Mouse (Mus musculus): Measurements from ENCODE around the gene Palld. TPM values are rescaled to one million over a fixed set of nuclear protein-coding genes. Genes with fewer than 3 reads are reported as not detected.

Gene Palld
- polyA plus RNA-seq, 1 experiment from 2014 or later, result 62.2 TPM

DNA sequence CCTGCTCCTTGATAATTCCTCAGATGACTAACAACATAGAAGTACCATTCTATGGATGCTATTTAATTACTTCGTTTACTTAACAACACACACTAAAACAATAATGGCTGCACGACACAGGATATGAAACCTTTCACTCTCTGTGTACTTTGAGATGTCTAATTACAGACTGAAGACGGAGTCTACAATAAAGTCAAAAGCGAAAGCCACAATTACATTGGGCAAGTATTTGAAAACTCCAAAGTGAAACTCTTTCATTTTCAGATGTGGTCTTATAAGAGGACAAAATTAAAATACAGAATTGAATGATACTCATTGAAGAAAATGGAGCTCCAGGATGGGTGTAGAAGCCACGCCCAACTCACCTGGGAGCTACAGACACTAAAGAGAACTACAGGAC is 321.2 kb downstream of the Palld start:
- Histone ChIP-seq H3K36me3 (replicated peaks) (peaks cover 36% of the 10 kb centered on the region), H3K4me3 (no peak overlapping the region)
- WGBS, result 84% methylated on average over 5 of the region's 5 CpGs

DNA sequence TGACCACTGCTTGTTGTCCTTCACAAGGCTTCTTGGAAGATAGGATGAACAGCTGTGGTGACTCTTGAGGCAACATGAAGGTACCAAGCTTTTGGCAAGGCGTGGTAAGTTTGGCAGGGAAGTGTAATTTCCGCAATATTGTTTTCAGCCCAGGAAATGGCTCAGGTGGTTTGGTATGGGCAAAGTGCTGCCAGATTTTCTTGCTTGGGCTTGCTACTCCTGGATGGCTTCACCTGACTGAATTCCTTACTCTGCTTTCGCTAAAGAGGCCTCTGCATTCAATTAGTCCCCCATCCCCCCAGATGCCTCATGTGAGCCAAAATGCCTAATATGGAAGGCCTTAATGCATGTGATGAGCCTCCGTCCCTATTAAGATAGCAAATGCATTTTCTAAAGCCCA is 322.7 kb downstream of the Palld start:
- DNase-seq (ENCODE audit: low spot score), result no peak
- Histone ChIP-seq H3K36me3 (replicated peaks) (peaks cover 31% of the 10 kb centered on the region), H3K4me1 (peaks cover 26% of the 10 kb centered on the region), H3K27ac (replicated peaks) (no peak overlapping the region), H3K27me3 (replicated peaks; ENCODE audit: low read depth, poor library complexity, severe bottlenecking) (no peaks in the 10 kb centered on the region), H3K9me3 (no peaks in the 10 kb centered on the region), H3K4me3 (no peak overlapping the region)
- 69% methylated on average over 4 of the region's 4 CpGs for WGBS

More for the DNA sequence above, 321.2 kb downstream of the Palld start:
- H3K27me3 ChIP-seq (replicated peaks; ENCODE audit: low read depth, poor library complexity, severe bottlenecking), result no peaks in the 10 kb centered on the region
- no peak overlapping the region for H3K27ac ChIP-seq (replicated peaks)
- H3K9me3 ChIP-seq, result no peaks in the 10 kb centered on the region
- DNase-seq (ENCODE audit: low spot score), result no peak
- peaks cover 21% of the 10 kb centered on the region for H3K4me1 ChIP-seq

DNA sequence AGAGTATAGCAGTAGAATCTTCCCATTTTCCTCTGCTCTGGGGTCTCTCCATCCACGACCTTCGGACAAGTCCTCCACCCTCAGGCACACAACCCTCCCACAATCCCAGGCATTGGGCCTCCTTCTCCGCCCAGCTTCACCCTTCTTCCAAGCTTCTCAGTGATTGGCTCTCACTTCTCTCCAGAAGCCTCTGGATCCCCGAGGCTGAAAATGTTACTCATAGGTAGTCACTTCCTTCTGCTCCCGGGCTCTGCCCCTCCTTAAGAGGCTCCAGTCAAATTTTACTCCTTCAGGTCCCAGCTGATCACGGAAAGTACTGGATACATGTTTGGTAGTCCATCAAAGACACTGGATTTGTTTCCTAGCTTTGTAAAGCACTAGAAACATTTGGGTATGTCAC is 323.7 kb downstream of the Palld start:
- WGBS, result 82% methylated on average over 6 of the region's 6 CpGs
- Histone ChIP-seq H3K27ac (replicated peaks) (no peak overlapping the region), H3K4me1 (peaks cover 34% of the 10 kb centered on the region), H3K36me3 (replicated peaks) (peaks cover 26% of the 10 kb centered on the region), H3K9me3 (no peaks in the 10 kb centered on the region), H3K4me3 (no peak overlapping the region), H3K27me3 (replicated peaks; ENCODE audit: low read depth, poor library complexity, severe bottlenecking) (no peaks in the 10 kb centered on the region)
- no peak for DNase-seq (ENCODE audit: low spot score)

DNA sequence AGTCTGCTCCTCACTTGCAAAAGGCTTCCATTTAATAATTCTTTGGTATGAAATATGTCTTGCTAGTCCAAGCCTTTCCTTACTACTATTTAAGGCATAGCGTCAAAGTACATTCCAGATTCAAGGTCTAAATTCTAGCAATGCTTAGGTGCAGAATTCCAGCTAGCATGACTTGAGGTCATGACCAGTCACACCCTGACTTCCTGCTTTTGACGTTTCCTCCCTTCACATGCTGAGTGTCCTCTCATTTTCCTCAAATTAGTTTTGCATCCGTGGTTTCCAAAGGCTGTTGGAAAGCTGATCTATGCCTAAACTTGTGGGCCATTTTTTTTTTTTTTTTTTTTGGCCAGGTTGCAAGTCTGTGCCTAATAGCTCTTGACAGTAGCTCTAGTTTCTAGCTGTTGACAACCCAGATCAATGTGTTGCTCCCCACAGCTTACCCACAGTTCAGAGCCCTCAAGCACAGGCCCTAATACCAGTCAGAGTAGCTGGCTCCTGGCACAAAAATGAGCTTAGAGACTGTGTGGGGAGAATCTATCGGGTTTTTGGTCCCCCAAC is 327.3 kb downstream of the Palld start:
- peaks cover 30% of the 10 kb centered on the region for H3K4me1 ChIP-seq
- H3K36me3 ChIP-seq (replicated peaks), result peaks cover 17% of the 10 kb centered on the region
- no peak overlapping the region for H3K27ac ChIP-seq (replicated peaks)
- no peaks in the 10 kb centered on the region for H3K9me3 ChIP-seq
- WGBS, result 55% methylated on average over 4 of the region's 4 CpGs
- H3K4me3 ChIP-seq, result no peak overlapping the region
- H3K27me3 ChIP-seq (replicated peaks; ENCODE audit: low read depth, poor library complexity, severe bottlenecking), result no peaks in the 10 kb centered on the region
- DNase-seq (ENCODE audit: low spot score), result no peak

DNA sequence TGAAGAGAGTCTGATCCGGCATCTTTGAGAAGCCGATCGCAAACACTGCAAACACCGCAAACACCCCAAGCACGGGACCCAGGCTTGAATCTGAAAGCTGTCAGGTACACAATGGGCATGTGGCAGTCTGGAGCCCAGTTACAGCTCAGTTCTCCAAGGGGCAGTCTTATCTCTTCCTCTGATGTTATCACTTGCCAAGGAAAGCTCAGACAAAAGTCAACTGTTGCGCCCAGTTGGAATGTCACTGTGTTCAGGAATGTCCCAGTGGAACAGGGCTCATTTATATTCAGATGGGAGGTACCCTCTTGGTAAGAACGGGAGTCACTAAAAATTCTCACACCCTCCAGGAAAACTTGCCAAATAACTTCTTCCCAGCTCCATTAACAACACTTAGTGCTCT is 328.0 kb downstream of the Palld start:
- 82% methylated on average over 7 of the region's 7 CpGs for WGBS

DNA sequence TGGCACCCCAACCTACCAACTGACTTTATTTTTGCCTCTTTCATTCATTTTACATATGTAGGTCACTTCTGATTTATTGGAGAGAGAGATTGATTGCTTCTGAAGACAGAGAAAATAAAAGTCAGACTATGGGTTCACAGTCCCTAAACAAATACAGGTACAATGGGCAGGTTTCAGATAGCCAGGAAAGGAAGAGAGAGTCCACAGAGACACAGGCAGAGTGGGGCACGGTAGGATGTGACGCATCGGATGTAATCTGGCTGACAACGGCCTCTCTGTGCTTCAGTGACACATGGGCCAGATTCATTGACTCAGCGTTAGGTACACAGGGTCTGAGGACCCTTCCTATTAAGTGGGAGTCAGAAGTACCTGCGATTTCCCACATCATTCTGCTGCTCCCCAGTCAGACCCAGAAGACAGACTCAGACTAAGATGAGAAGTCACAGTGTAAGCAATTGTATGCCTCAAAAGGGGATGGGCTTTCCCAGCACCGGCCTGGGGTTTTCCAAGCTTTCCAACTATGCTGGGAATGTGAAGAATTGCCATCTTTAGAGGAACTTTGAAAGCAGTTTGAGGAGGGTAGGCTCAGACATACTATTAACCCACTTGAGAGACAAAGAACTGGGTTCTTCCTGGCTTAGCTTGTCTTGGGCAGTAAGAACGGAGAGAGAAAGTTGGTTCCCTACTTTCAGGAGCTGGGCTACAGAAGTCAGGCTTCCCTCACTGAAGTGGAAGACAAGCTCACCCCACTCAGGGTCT is 329.1 kb downstream of the Palld start:
- Histone ChIP-seq H3K4me3 (no peak overlapping the region), H3K27me3 (replicated peaks; ENCODE audit: low read depth, poor library complexity, severe bottlenecking) (no peaks in the 10 kb centered on the region), H3K4me1 (peaks cover 24% of the 10 kb centered on the region), H3K36me3 (replicated peaks) (peaks cover 12% of the 10 kb centered on the region), H3K9me3 (no peaks in the 10 kb centered on the region), H3K27ac (replicated peaks) (peak overlapping the region; percentile 15; the same call in 1 of the 2 replicates)
- no peak for DNase-seq (ENCODE audit: low spot score)
- WGBS, result 72% methylated on average over 8 of the region's 8 CpGs

More for the DNA sequence above, 328.0 kb downstream of the Palld start:
- DNase-seq (ENCODE audit: low spot score), result no peak
- Histone ChIP-seq H3K27me3 (replicated peaks; ENCODE audit: low read depth, poor library complexity, severe bottlenecking) (no peaks in the 10 kb centered on the region), H3K27ac (replicated peaks) (no peak overlapping the region), H3K36me3 (replicated peaks) (peaks cover 17% of the 10 kb centered on the region), H3K4me1 (peaks cover 24% of the 10 kb centered on the region), H3K9me3 (no peaks in the 10 kb centered on the region), H3K4me3 (no peak overlapping the region)

DNA sequence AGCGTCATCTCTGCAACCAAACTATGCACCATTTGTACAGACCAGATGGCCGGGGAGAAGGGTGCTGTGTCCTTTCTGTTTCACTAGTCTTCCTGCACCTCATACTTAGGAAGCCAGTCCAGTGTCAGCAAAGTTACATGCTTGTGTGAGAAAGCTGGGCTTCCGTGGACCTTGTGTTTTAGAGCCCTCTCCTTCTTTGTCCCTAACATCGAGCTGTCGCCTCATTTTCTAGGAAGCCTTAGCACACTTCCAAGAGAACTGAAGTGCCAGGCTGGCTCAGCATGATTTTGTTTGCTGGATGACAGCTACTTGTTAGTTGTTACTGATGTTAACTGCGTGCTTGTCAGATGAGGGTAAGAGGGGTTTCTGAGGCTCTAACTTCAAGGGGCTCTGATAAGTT is 329.8 kb downstream of the Palld start:
- WGBS, result 88% methylated on average over 6 of the region's 6 CpGs
- no peak for DNase-seq (ENCODE audit: low spot score)

DNA sequence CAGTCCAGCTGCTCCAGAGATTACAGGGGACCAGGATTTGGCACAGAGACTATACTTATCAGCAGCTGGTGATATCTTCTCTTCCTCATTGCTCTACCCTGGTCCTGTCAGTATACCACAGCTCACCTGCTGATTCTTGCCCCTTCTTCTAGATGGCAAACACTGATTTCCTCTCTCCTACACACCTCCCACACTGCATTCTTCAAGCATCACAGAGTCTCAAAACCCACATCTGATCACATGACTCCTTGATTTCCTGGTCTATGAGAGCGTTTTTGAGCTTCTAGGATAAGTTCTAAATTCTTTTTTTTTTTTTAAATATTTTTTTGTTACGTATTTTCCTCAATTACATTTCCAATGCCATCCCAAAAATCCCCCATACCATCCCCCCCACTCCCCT is 331.9 kb downstream of the Palld start:
- H3K9me3 ChIP-seq, result no peaks in the 10 kb centered on the region
- no peak overlapping the region for H3K27ac ChIP-seq (replicated peaks)
- 89% methylated on average over 2 of the region's 2 CpGs for WGBS
- H3K27me3 ChIP-seq (replicated peaks; ENCODE audit: low read depth, poor library complexity, severe bottlenecking), result no peaks in the 10 kb centered on the region
- peaks cover 23% of the 10 kb centered on the region for H3K4me1 ChIP-seq
- no peak for DNase-seq (ENCODE audit: low spot score)
- no peaks in the 10 kb centered on the region; the same call in 1 of the 2 replicates for H3K36me3 ChIP-seq (replicated peaks)
- H3K4me3 ChIP-seq, result no peak overlapping the region

More for the DNA sequence above, 329.8 kb downstream of the Palld start:
- H3K4me1 ChIP-seq, result peaks cover 24% of the 10 kb centered on the region
- no peak overlapping the region for H3K27ac ChIP-seq (replicated peaks)
- peaks cover 6% of the 10 kb centered on the region for H3K36me3 ChIP-seq (replicated peaks)
- no peaks in the 10 kb centered on the region for H3K27me3 ChIP-seq (replicated peaks; ENCODE audit: low read depth, poor library complexity, severe bottlenecking)
- H3K9me3 ChIP-seq, result no peaks in the 10 kb centered on the region
- no peak overlapping the region for H3K4me3 ChIP-seq

DNA sequence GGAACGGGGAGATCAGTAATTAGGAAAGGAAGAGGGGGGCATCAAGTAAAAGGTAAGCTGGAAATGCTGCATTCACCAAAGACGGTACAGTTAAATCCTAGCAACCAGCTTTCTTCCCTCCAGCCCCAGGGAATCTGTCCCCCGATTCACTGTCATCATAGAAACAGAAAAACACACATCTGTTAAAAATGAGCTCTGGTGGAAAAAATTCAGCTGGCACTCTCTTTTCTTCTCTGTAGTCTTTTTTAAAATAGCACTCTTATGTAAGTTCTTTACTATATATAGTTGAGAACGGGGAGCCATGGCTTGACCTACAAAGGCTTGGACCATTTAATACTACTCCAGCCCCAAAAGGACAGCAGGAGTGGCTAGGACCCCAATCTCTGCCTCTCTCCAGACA is 332.8 kb downstream of the Palld start:
- 76% methylated on average over 4 of the region's 4 CpGs for WGBS
- Histone ChIP-seq H3K4me3 (no peak overlapping the region), H3K4me1 (peaks cover 14% of the 10 kb centered on the region), H3K9me3 (no peaks in the 10 kb centered on the region), H3K36me3 (replicated peaks) (no peaks in the 10 kb centered on the region; the same call in 1 of the 2 replicates), H3K27me3 (replicated peaks; ENCODE audit: low read depth, poor library complexity, severe bottlenecking) (no peaks in the 10 kb centered on the region), H3K27ac (replicated peaks) (no peak overlapping the region)
- no peak for DNase-seq (ENCODE audit: low spot score)

DNA sequence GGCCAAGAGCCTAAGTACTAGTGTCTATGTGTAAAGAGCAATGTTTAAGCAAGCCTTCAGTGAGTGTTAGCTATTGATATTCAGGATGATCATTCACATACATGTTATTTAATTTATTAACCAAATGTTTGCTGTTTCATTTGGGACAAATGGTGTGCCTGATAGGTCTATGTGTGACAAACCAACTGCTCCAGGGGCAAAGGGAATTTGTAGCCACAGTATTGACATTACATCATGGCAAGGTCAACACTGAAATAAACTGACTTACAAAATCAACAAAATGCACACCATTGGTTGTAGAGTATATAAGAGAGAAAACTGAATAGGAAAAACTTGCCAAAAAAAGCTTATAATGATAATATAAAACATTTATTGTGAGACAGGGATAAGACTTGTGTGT is 333.3 kb downstream of the Palld start:
- no peaks in the 10 kb centered on the region for H3K27me3 ChIP-seq (replicated peaks; ENCODE audit: low read depth, poor library complexity, severe bottlenecking)
- no peak overlapping the region for H3K27ac ChIP-seq (replicated peaks)
- no peak overlapping the region for H3K4me3 ChIP-seq
- DNase-seq (ENCODE audit: low spot score), result no peak
- H3K36me3 ChIP-seq (replicated peaks), result no peaks in the 10 kb centered on the region; the same call in 1 of the 2 replicates
- H3K4me1 ChIP-seq, result peaks cover 10% of the 10 kb centered on the region
- no peaks in the 10 kb centered on the region for H3K9me3 ChIP-seq

DNA sequence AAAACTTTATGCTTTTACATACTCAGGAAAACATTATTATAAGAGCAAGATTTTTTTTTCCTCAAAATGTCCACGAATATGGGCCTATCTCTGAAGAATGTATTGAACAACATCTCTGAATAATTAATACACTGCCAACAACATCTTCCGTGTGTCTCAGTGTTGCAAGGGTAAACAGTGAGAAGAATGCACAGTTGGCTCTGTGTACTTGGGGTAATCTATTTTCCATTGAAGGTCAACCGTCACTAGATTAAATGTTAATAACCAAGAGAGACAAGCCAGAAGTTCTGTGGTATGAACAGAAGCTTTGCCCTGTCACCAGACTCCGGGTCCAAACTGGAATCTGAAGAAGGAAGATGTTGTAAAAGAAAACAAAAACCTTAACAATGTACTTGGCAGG is 339.1 kb downstream of the Palld start:
- Histone ChIP-seq H3K4me3 (no peak overlapping the region), H3K27me3 (replicated peaks; ENCODE audit: low read depth, poor library complexity, severe bottlenecking) (no peaks in the 10 kb centered on the region), H3K36me3 (replicated peaks) (peaks cover 3% of the 10 kb centered on the region; the same call in 1 of the 2 replicates), H3K4me1 (no peaks in the 10 kb centered on the region), H3K27ac (replicated peaks) (no peak overlapping the region), H3K9me3 (no peaks in the 10 kb centered on the region)
- WGBS, result 90% methylated on average over 4 of the region's 4 CpGs
- no peak for DNase-seq (ENCODE audit: low spot score)

DNA sequence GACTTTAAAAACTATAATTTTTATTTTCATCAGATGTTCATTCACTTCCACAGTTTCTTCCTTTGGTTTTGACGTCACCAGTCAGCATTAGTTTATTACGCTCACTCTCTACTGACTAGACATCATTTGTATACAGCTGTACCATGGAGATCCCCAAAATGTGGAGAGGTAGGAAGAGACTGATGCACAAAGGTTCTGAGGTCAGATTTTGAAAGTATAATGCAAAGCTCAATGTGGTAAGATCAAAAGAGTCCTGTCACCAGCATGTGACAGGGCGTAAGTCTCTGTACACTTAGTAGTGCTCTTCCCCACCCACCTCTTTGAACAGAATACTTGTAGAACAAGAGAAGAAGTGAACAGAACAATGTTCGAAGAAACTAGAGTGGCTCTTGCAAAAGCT is 339.9 kb downstream of the Palld start:
- no peak for DNase-seq (ENCODE audit: low spot score)
- Histone ChIP-seq H3K36me3 (replicated peaks) (peaks cover 3% of the 10 kb centered on the region; the same call in 1 of the 2 replicates), H3K9me3 (no peaks in the 10 kb centered on the region), H3K27ac (replicated peaks) (no peak overlapping the region), H3K4me1 (no peaks in the 10 kb centered on the region), H3K4me3 (no peak overlapping the region), H3K27me3 (replicated peaks; ENCODE audit: low read depth, poor library complexity, severe bottlenecking) (no peaks in the 10 kb centered on the region)
- 95% methylated on average over 4 of the region's 4 CpGs for WGBS

DNA sequence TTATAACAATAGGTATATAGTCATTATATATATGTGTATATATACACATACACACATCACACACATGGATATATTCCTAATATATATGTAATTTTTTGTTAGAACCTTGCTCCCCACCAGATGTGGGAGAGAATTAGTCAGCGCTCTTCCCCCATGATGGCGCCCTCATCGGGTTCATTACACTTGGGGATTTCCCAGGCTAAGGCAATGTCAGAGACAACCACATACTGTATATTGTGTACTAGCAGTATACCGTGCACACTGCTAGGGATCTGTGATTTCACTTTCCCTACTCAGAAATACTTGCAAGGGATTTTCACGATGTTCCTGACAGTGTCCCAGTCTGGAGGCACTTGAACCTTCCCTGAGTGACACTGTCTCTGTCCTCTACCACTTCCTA is 341.3 kb downstream of the Palld start:
- Histone ChIP-seq H3K9me3 (no peaks in the 10 kb centered on the region), H3K36me3 (replicated peaks) (peaks cover 3% of the 10 kb centered on the region; the same call in 1 of the 2 replicates)
- WGBS, result 95% methylated on average over 5 of the region's 5 CpGs

More for the DNA sequence above, 341.3 kb downstream of the Palld start:
- no peak for DNase-seq (ENCODE audit: low spot score)
- H3K4me1 ChIP-seq, result peaks cover 2% of the 10 kb centered on the region; the same call in 1 of the 2 replicates
- no peak overlapping the region for H3K4me3 ChIP-seq
- H3K27ac ChIP-seq (replicated peaks), result no peak overlapping the region
- H3K27me3 ChIP-seq (replicated peaks; ENCODE audit: low read depth, poor library complexity, severe bottlenecking), result no peaks in the 10 kb centered on the region

Measured in embryonic facial prominence, embryonic 10.5 days (tissue).